Mouse (Mus musculus) midbrain, postnatal 0 days (tissue): ENCODE measurements around the gene Gm1043. TPM values are rescaled to one million over a fixed set of nuclear protein-coding genes. Genes with fewer than 3 reads are reported as not detected.
A peak's percentile ranks its signal among the peaks of the same experiment; 100 is the strongest.

Source experiments
- ATAC-seq: fragments of 200-750 bp; cut with Nextera tagmentation; 2 replicates; pipeline ENCODE4 v1.8.0; 2017; ENCODE audit warnings: moderate number of reproducible peaks, mild to moderate bottlenecking, moderate TSS enrichment, moderate library complexity; ENCODE audit not compliant: low FRiP score
- DNase-seq: peaks from one replicate; pipeline ENCODE4 v3.0.0-alpha.2; 2015; ENCODE audit warnings: low spot score
- H3K27ac ChIP-seq: fragments of 300-500 bp; sonication (generic); 2 replicates; pipeline ENCODE4 v1.5.1; 2014; ENCODE audit warnings: low read depth, mild to moderate bottlenecking, low read length, mixed read lengths
- H3K27me3 ChIP-seq: fragments of 300-500 bp; sonication (generic); 2 replicates; pipeline ENCODE4 v1.6.1; 2014; ENCODE audit warnings: low read length, control low read depth, mixed read lengths; ENCODE audit not compliant: insufficient read depth
- H3K36me3 ChIP-seq: fragments of 300-500 bp; sonication (generic); 2 replicates; pipeline ENCODE4 v1.6.1; 2014; ENCODE audit warnings: low read length, control low read depth, mixed read lengths; ENCODE audit not compliant: insufficient read depth
- H3K4me1 ChIP-seq: fragments of 300-500 bp; sonication (generic); 2 replicates; pipeline ENCODE4 v1.6.1; 2014; ENCODE audit warnings: mild to moderate bottlenecking, control low read depth, antibody characterized with exemption, low read length, mixed read lengths; ENCODE audit not compliant: insufficient read depth
- H3K4me2 ChIP-seq: fragments of 300-500 bp; sonication (generic); 2 replicates; pipeline ENCODE4 v1.6.1; 2014; ENCODE audit warnings: low read depth, mild to moderate bottlenecking, low read length, mixed read lengths; ENCODE audit not compliant: poor library complexity, severe bottlenecking
- H3K4me3 ChIP-seq: fragments of 300-500 bp; sonication (generic); 2 replicates; pipeline ENCODE4 v1.5.1; 2014; ENCODE audit warnings: low read depth, mild to moderate bottlenecking, low read length, moderate library complexity
- H3K9ac ChIP-seq: fragments of 300-500 bp; sonication (generic); replicated peaks from 2 replicates; pipeline ENCODE4 v1.6.1; 2014; ENCODE audit warnings: mild to moderate bottlenecking, low read length, moderate library complexity, mixed read lengths; ENCODE audit not compliant: poor library complexity, severe bottlenecking
- H3K9me3 ChIP-seq: fragments of 300-500 bp; sonication (generic); 2 replicates; pipeline ENCODE4 v1.6.1; 2016; ENCODE audit warnings: low read length, control low read depth
- CTCF ChIP-seq: IDR thresholded peaks from 2 replicates; pipeline ENCODE4 v1.5.1; 2016; ENCODE audit warnings: antibody characterized with exemption, mild to moderate bottlenecking
- WGBS: fragments of 180-500 bp; shearing (Covaris S2); extraction: QIAGEN DNeasy Blood & Tissue Kit; methylation state at CpG from one replicate; pipeline ENCODE4 v1.1.7; 2014; 5-methylcytosine and 5-hydroxymethylcytosine counted together
- polyA plus RNA-seq: library from polyadenylated mRNA; unstranded; fragments of >200 nt; fragmentation: Nextera tagmentation; extraction: Ambion mirVana; gene quantifications from 2 replicates; pipeline ENCODE4 v1.2.1, GENCODE M21; 2015
- total RNA-seq: library from RNA; depleted of rRNA; stranded (reverse); fragments of >200 nt; gene quantifications from 2 replicates; pipeline ENCODE4 v1.2.3, GENCODE M21; 2014

The Gm1043 gene
- total and polyA plus RNA-seq, 2 experiments from 2014 or later = 1.6 to 19.4 TPM

GRCm38 (mm10) chr5:37049111-37049510 lies 36.1 kb upstream of the Gm1043 start:
- no peak for ATAC-seq
- Histone ChIP-seq H3K27ac (no peak overlapping the region), H3K4me2 (no peak overlapping the region), H3K9ac (no peak overlapping the region), H3K36me3 (no peaks in the 10 kb centered on the region), H3K4me1 (no peaks in the 10 kb centered on the region; the same call in 1 of the 2 replicates), H3K4me3 (no peak overlapping the region), H3K27me3 (no peaks in the 10 kb centered on the region), H3K9me3 (no peaks in the 10 kb centered on the region)
- TF ChIP-seq CTCF = no peak
- 95% methylated on average over 2 of the region's 2 CpGs for WGBS
- DNase-seq = no peak

- no peak for DNase-seq
- WGBS = 43% methylated on average over 9 of the region's 9 CpGs
- Histone ChIP-seq H3K4me1 (no peaks in the 10 kb centered on the region; the same call in 1 of the 2 replicates), H3K27ac (no peak overlapping the region), H3K27me3 (no peaks in the 10 kb centered on the region), H3K4me3 (no peak overlapping the region), H3K36me3 (no peaks in the 10 kb centered on the region), H3K4me2 (no peak overlapping the region), H3K9me3 (no peaks in the 10 kb centered on the region), H3K9ac (no peak overlapping the region)
- no peak for TF ChIP-seq CTCF
- no peak for ATAC-seq
Observed at GRCm38 (mm10) chr5:37050521-37051373, 34.4 kb upstream of the Gm1043 start.

GRCm38 (mm10) chr5:37051374-37052100 lies 33.6 kb upstream of the Gm1043 start:
- no peak for DNase-seq
- Histone ChIP-seq H3K4me1 (no peaks in the 10 kb centered on the region; the same call in 1 of the 2 replicates), H3K9ac (no peak overlapping the region), H3K27me3 (no peaks in the 10 kb centered on the region), H3K27ac (no peak overlapping the region), H3K9me3 (no peaks in the 10 kb centered on the region), H3K4me3 (no peak overlapping the region), H3K36me3 (no peaks in the 10 kb centered on the region), H3K4me2 (no peak overlapping the region)
- TF ChIP-seq CTCF = no peak
- WGBS = 88% methylated on average over 16 of the region's 16 CpGs
- no peak for ATAC-seq

- Histone ChIP-seq H3K4me1 (no peaks in the 10 kb centered on the region; the same call in 1 of the 2 replicates), H3K27ac (no peak overlapping the region), H3K9me3 (no peaks in the 10 kb centered on the region), H3K4me3 (no peak overlapping the region), H3K9ac (no peak overlapping the region), H3K36me3 (no peaks in the 10 kb centered on the region), H3K4me2 (no peak overlapping the region), H3K27me3 (no peaks in the 10 kb centered on the region)
- ATAC-seq (no peak), DNase-seq (peak; percentile 55)
- no peak for TF ChIP-seq CTCF
- WGBS = 72% methylated on average over 5 of the region's 5 CpGs
Observed at GRCm38 (mm10) chr5:37052846-37053245, 32.3 kb upstream of the Gm1043 start.

GRCm38 (mm10) chr5:37055789-37056188 lies 29.4 kb upstream of the Gm1043 start:
- Histone ChIP-seq H3K27ac (no peak overlapping the region), H3K4me3 (no peak overlapping the region), H3K27me3 (no peaks in the 10 kb centered on the region), H3K36me3 (no peaks in the 10 kb centered on the region), H3K4me1 (no peaks in the 10 kb centered on the region; the same call in 1 of the 2 replicates), H3K9ac (no peak overlapping the region), H3K9me3 (no peaks in the 10 kb centered on the region), H3K4me2 (no peak overlapping the region)
- DNase-seq (no peak), ATAC-seq (no peak)
- WGBS = 87% methylated on average over 1 of the region's 1 CpGs
- TF ChIP-seq CTCF = no peak

- WGBS = 62% methylated on average over 3 of the region's 3 CpGs
- no peak overlapping the region for H3K4me3 ChIP-seq
- DNase-seq = no peak
- no peak overlapping the region for H3K27ac ChIP-seq
- TF ChIP-seq CTCF = no peak
- no peaks in the 10 kb centered on the region for H3K27me3 ChIP-seq
- 0 out of 2 replicates have a peak, but pooled peaks have one; percentile 35 for ATAC-seq
- no peaks in the 10 kb centered on the region for H3K36me3 ChIP-seq
- H3K9me3 ChIP-seq = no peaks in the 10 kb centered on the region
- no peaks in the 10 kb centered on the region for H3K4me1 ChIP-seq
- H3K4me2 ChIP-seq = no peak overlapping the region
- H3K9ac ChIP-seq = no peak overlapping the region
Observed at GRCm38 (mm10) chr5:37056471-37056870, 28.7 kb upstream of the Gm1043 start.
